Mouse (Mus musculus) embryo, embryonic 9.5 days (tissue): ENCODE measurements around the gene Sult2a5.

Experiments
- DNase-seq: peaks from one replicate; pipeline ENCODE4 v3.0.0-alpha.2; 2017; ENCODE audit errors: extremely low spot score

Gene Sult2a5

DNA sequence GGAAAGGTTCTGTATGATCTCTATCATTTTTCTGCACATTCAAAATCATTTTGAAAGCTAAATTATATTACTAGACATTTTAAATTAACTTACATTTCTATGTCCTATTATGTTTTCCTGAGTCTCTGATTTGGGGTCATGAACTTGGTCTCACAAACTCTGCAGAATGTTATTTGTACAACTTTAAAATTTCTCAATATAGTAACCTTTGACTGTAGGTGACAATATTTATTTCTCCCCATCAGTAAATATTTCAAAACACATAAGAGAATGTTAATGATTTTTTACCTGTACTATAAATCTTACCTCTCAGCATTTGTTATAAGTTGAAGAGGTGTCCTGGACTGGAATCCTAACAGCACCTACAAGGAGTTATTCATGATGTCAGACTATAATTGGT is at the start of gene Sult2a5:
TSS of gene Sult2a5 (plus strand) at position 301 of the 400 bp plus-strand sequence.
- DNase-seq, result no peak
